Mouse (Mus musculus) spleen, postnatal 4 days (tissue): ENCODE results near the gene Fyn.

Experiments used
- DNase-seq, 2 experiments: peaks; one replicate each; pipeline ENCODE4 v3.0.0; 2022; ENCODE audit warnings: low spot score in 2 of 2

Gene Fyn

GRCm38 (mm10) chr10:39506353-39506752 is 137.7 kb downstream of the Fyn start:
- no peak for DNase-seq

DNA sequence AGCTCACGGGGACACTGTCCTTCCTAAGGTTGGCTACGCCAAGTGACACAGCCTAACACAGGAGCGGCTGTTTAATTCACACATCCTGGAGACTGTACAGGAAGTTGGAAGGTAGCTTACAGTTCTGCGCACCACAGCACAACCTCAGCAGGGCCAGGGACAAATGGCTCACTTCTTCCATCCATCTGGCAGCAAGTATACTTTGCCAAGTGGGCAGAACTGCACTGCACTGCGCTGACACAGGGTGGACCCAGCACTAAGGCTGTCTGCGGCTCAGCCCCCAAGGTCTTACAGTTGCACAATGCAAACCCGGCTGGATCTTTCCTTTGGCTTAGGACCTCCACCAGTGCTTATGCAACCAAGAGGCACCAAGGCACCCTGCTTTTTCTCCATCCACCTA is 138.2 kb downstream of the Fyn start:
- DNase-seq: no peak

DNA sequence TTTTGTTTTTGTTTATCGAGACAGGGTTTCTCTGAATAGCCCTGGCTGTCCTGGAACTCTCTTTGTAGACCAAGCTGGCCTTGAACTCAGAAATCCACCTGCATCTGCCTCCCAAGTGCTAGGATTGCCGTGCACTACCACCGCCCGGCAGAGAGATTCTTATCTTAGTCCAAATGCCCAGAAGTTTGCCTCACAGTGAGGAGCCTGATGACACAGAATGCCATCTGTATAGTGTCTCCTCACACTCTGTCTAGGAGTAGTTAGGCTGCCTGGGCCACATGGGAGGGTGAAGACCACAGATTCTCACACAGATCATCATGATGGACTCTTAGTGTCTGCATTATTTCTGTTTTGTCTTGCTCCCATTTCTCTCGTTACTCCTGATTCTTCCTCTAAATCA is 140.1 kb downstream of the Fyn start:
- DNase-seq: no peak

- DNase-seq: no peak
Observed at GRCm38 (mm10) chr10:39509937-39510336, 141.3 kb downstream of the Fyn start.

GRCm38 (mm10) chr10:39512631-39513314 is 144.1 kb downstream of the Fyn start:
- no peak for DNase-seq

DNA sequence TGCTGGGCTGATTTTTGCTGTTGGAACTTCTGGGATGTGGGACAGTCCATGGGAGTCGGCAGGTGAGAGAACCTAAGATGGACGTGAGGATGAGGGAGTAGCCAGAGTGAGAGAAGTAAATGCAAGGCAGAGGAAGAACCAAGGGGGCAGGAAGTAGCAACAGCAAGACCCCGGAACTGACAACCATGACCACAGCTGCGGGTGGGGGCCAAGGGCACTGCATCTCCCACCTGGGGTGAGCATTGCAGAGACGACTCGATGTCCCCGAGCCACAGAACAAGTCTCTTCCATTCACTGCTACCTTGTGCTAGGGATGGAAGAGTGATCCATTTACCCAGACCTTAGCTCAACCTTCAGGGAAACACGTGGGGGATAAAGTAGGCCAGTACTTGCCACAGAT is 146.3 kb downstream of the Fyn start:
- no peak for DNase-seq

DNA sequence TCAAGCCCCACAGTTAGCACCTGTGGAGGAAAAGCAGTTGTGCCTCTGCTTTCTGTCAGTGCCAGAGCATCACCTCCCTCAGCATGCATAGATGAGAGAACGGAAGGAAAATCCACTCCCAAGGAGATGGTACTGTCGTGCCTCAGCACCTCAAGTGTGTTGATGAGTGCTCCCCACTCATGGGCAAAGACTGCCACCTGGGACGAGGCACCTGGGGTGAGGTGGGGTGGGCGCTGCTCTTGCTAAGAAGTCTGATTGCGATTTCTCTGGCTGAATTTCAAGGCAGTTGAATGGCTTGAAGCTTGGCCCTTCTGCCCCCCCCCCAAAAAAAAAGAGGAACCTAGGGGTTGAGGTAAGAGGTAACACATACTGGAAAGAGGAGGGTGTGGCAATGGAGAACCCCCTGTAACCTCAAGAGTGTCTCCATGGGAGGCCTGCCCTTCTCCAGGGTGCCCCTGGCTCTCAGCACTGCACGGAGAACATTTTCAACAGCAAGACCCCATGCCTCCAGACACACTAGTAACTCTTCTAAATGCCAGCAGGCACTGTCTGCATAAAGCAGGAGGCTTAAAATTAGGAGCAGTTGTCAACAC is 148.0 kb downstream of the Fyn start:
- DNase-seq: no peak

DNA sequence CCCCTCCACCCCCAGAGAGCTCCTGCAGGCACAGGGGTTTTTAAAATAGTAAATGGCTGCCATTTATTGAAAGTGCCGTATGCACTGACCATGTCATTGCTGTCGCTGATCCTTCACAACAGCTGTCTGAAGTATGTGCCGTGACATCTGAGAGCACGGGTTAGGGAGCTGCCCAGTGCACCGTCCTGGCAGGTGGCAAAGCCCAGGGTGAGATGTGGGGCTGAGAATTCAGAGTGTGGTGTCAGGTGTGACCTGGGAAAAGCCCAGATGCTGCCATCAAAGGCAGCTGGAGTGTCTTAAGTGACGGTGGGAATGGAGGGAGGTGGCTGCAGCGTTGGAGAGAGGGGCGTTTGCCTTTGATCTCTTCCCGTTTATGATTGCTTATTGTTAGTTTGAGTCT is 148.7 kb downstream of the Fyn start:
- DNase-seq: no peak

DNA sequence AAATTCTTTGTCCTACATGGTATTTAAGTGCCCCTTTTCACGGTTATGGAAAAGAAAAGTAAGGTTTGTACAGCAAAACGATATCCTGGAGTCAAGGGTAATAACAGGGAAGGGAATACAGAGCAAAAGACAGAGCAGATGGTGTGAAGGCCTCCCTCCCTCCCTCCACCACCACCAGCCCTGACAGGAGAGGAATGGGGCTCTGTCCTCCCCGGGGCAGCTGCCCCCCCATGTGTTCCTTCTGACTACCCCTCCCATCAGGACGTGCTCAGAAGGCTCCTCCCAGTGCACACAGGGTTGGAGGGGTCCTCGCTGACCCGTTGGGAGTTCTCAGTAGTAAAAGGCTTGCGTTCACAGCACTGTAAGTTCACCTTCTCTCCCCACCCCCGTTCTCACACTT is 149.6 kb downstream of the Fyn start:
- no peak for DNase-seq

DNA sequence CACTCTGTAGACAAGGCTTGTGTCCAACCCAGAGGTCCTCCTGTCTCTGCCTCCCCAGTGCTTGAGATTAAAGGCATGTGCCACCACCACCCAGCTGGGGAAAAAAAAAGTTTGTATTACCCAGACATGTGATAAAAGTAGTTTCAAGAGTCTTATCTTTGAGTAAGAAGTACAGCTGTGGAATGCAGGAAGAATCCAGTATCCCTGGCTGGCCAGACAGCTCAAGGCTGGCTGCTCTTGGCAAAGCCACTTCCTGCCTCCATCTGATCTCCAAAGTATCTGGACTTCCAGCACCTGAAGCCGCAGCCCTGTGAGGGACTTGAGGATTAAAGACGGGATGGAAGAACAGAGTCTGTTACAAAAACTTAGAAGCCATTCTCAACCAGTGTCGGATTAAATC is 150.2 kb downstream of the Fyn start:
- DNase-seq: no peak

GRCm38 (mm10) chr10:39520123-39520989 is 151.7 kb downstream of the Fyn start:
- DNase-seq: no peak

- no peak for DNase-seq
Observed at GRCm38 (mm10) chr10:39521327-39521726, 152.7 kb downstream of the Fyn start.

- DNase-seq: no peak
Observed at GRCm38 (mm10) chr10:39521861-39522391, 153.3 kb downstream of the Fyn start.

GRCm38 (mm10) chr10:39522857-39523614 is 154.4 kb downstream of the Fyn start:
- no peak for DNase-seq

DNA sequence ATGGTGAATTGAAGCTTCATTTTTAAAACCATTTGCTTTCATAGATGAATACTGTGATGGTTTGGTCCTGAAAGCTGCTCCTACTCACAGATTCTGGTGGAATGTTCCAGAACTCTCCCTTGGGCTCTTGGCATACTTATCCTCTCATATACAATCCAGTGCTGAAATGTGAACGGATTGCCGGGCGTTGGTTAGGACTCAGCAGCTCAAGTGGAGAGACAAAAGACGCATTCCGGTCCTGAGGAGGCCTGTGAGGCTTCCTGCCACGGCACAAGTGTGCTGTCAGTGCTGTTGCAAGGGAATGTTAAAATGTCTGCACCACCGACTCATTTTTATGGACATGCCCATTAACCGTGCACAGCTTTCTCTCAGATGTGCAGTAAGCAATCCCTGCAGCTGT is 155.7 kb downstream of the Fyn start:
- DNase-seq: no peak

DNA sequence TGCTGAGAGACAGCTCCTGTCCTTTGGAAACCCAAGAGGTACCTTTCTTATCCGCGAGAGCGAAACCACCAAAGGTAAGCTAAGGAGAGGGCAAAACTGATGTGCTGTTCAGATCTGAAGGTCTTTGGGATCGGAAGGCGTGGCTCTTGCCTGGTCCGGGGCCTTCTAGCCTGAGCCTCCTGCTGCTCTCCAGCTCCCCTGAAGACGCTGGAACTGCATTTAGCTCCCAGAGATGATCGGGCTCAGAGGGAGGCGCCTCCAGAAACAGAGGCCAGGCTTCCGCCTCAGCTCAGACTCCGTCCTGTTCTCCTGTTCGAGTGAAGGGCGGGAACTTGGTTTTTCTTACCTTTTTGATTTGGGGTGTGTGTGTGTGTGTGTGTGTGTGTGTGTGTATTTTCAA is 156.8 kb downstream of the Fyn start:
- DNase-seq: no peak

GRCm38 (mm10) chr10:39527113-39527512 is 158.5 kb downstream of the Fyn start:
- no peak for DNase-seq

DNA sequence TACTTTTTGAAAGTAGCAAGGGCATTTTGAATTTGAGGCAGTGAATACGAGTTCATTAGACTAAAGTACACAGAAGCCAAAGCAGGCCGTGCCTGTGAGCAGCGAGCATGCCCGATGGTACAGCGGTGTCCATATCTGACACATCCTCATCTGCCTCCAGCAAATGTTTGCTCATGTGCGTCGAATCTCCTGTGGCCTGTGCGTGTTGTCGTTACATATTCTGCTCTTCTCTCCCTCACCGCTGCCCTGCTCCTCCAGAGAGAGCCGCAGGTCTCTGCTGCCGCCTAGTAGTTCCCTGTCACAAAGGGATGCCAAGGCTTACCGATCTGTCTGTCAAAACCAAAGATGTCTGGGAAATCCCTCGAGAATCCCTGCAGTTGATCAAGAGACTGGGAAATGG is 160.5 kb downstream of the Fyn start:
- no peak for DNase-seq

DNA sequence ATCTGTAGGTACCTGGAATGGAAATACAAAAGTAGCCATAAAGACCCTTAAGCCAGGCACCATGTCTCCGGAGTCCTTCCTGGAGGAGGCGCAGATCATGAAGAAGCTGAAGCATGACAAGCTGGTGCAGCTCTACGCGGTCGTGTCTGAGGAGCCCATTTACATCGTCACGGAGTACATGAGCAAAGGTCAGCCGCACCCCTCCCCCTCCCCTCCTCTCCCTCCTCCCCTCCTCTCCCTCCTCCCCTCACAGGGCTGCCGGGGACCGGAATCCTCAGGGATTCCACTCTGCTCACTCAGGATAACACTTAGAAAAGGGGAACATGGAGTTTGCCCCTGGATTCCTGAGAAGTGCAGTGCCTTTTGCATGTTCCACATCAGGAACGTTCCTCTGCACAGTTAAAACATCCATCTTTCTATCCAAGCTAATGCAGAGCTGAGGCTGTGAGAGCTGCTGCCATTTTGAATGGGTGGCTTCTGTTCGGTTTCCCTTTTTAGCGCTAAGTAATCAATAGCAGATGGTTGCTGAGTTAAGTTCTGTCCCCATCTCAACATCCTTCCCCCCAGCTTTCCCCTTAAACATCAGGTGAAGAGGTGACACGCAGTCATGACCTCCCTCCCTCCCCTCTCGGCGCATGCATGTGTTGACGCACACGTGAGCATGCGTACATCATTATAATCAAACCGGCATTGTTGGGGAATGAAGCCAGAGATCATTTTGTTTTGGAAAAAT is 163.5 kb downstream of the Fyn start:
- DNase-seq: no peak

- DNase-seq: no peak
Observed at GRCm38 (mm10) chr10:39532823-39533222, 164.2 kb downstream of the Fyn start.

- DNase-seq: no peak
Observed at GRCm38 (mm10) chr10:39534324-39535026, 165.8 kb downstream of the Fyn start.
